Mouse (Mus musculus) neural tube, embryonic 11.5 days (tissue): ENCODE data around the gene Tspan7. TPM values are rescaled to one million over a fixed set of nuclear protein-coding genes. Genes with fewer than 3 reads are reported as not detected.

Experiments used
- ATAC-seq: fragments of 200-750 bp; cut with Nextera tagmentation; 2 replicates; pipeline ENCODE4 v1.8.0; 2017; ENCODE audit warnings: moderate number of reproducible peaks, mild to moderate bottlenecking, moderate TSS enrichment, moderate library complexity; ENCODE audit not compliant: insufficient read depth, low FRiP score, low TSS enrichment
- DNase-seq: peaks from one replicate; pipeline ENCODE4 v3.0.0-alpha.2; 2015; ENCODE audit warnings: low spot score
- H3K27ac ChIP-seq: fragments of 300-500 bp; sonication (generic); 2 replicates; pipeline ENCODE4 v1.5.1; 2014; ENCODE audit warnings: low read depth, mild to moderate bottlenecking, low read length
- H3K27me3 ChIP-seq: fragments of 300-500 bp; sonication (generic); 2 replicates; pipeline ENCODE4 v1.6.1; 2014; ENCODE audit warnings: mild to moderate bottlenecking, low read length, mixed read lengths; ENCODE audit not compliant: control insufficient read depth, insufficient read depth
- H3K36me3 ChIP-seq: fragments of 300-500 bp; sonication (generic); 2 replicates; pipeline ENCODE4 v1.6.1; 2014; ENCODE audit warnings: mild to moderate bottlenecking, low read length, moderate library complexity, mixed read lengths; ENCODE audit not compliant: control insufficient read depth, insufficient read depth
- H3K4me1 ChIP-seq: fragments of 300-500 bp; sonication (generic); 2 replicates; pipeline ENCODE4 v1.6.1; 2014; ENCODE audit warnings: low read length, mixed read lengths; ENCODE audit not compliant: control insufficient read depth, insufficient read depth
- H3K4me2 ChIP-seq: fragments of 300-500 bp; sonication (generic); 2 replicates; pipeline ENCODE4 v1.6.1; 2014; ENCODE audit warnings: low read depth, mild to moderate bottlenecking, moderate library complexity
- H3K4me3 ChIP-seq: fragments of 300-500 bp; sonication (generic); 2 replicates; pipeline ENCODE4 v1.5.1; 2014; ENCODE audit warnings: low read depth, low read length
- H3K9ac ChIP-seq: fragments of 300-500 bp; sonication (generic); 2 replicates; pipeline ENCODE4 v1.6.1; 2014; ENCODE audit warnings: mild to moderate bottlenecking, low read length
- H3K9me3 ChIP-seq: fragments of 300-500 bp; sonication (generic); 2 replicates; pipeline ENCODE4 v1.6.1; 2016; ENCODE audit warnings: low read length; ENCODE audit not compliant: control insufficient read depth
- WGBS: fragments of 180-500 bp; shearing (Covaris S2); extraction: QIAGEN DNeasy Blood & Tissue Kit; methylation state at CpG from one replicate; pipeline ENCODE4 v1.1.7; 2014; 5-methylcytosine and 5-hydroxymethylcytosine counted together
- polyA plus RNA-seq: library from polyadenylated mRNA; unstranded; fragments of >200 nt; fragmentation: Nextera tagmentation; extraction: Ambion mirVana; gene quantifications from 2 replicates; pipeline ENCODE4 v1.2.1, GENCODE M21; 2014

The Tspan7 gene
- polyA plus RNA-seq, 1 experiment from 2014 or later = 119 TPM

GRCm38 (mm10) chrX:10535450-10535849 is 50.5 kb downstream of the Tspan7 start:
- no peak for DNase-seq
- Histone ChIP-seq H3K36me3 (no peaks in the 10 kb centered on the region), H3K4me3 (no peak overlapping the region), H3K4me2 (no peak overlapping the region), H3K27me3 (no peaks in the 10 kb centered on the region), H3K9ac (no peak overlapping the region), H3K4me1 (no peaks in the 10 kb centered on the region), H3K27ac (no peak overlapping the region), H3K9me3 (no peaks in the 10 kb centered on the region)
- 23% methylated on average over 2 of the region's 2 CpGs for WGBS
- ATAC-seq = no peak

GRCm38 (mm10) chrX:10539009-10539408 is 54.1 kb downstream of the Tspan7 start:
- Histone ChIP-seq H3K9ac (no peak overlapping the region), H3K4me3 (no peak overlapping the region)
- WGBS = 86% methylated on average over 2 of the region's 2 CpGs

GRCm38 (mm10) chrX:10539482-10540166 is 54.7 kb downstream of the Tspan7 start:
- no peak for DNase-seq
- WGBS = 73% methylated on average over 6 of the region's 6 CpGs

More at GRCm38 (mm10) chrX:10539009-10539408, 54.1 kb downstream of the Tspan7 start:
- H3K36me3 ChIP-seq = no peaks in the 10 kb centered on the region
- ATAC-seq (no peak), DNase-seq (no peak)
- H3K9me3 ChIP-seq = no peaks in the 10 kb centered on the region
- no peak overlapping the region for H3K27ac ChIP-seq
- no peaks in the 10 kb centered on the region for H3K4me1 ChIP-seq
- H3K27me3 ChIP-seq = no peaks in the 10 kb centered on the region
- H3K4me2 ChIP-seq = no peak overlapping the region

GRCm38 (mm10) chrX:10546840-10547239 is 61.9 kb downstream of the Tspan7 start:
- Histone ChIP-seq H3K27me3 (no peaks in the 10 kb centered on the region), H3K36me3 (no peaks in the 10 kb centered on the region), H3K9ac (no peak overlapping the region), H3K4me1 (no peaks in the 10 kb centered on the region), H3K4me3 (no peak overlapping the region), H3K9me3 (no peaks in the 10 kb centered on the region), H3K27ac (no peak overlapping the region), H3K4me2 (no peak overlapping the region)
- 91% methylated on average over 3 of the region's 3 CpGs for WGBS
- ATAC-seq (no peak), DNase-seq (no peak)

More at GRCm38 (mm10) chrX:10539482-10540166, 54.7 kb downstream of the Tspan7 start:
- Histone ChIP-seq H3K9ac (no peak overlapping the region), H3K4me3 (no peak overlapping the region), H3K27me3 (no peaks in the 10 kb centered on the region), H3K9me3 (no peaks in the 10 kb centered on the region), H3K4me1 (no peaks in the 10 kb centered on the region), H3K36me3 (no peaks in the 10 kb centered on the region), H3K4me2 (no peak overlapping the region), H3K27ac (no peak overlapping the region)
- ATAC-seq = no peak

GRCm38 (mm10) chrX:10549708-10550107 is 64.8 kb downstream of the Tspan7 start:
- H3K9me3 ChIP-seq = no peaks in the 10 kb centered on the region

GRCm38 (mm10) chrX:10556899-10557298 is 71.9 kb downstream of the Tspan7 start:
- WGBS = 78% methylated on average over 3 of the region's 3 CpGs
- Histone ChIP-seq H3K4me3 (no peak overlapping the region), H3K27ac (no peak overlapping the region), H3K4me2 (no peak overlapping the region), H3K9ac (no peak overlapping the region), H3K36me3 (no peaks in the 10 kb centered on the region), H3K27me3 (no peaks in the 10 kb centered on the region), H3K4me1 (no peaks in the 10 kb centered on the region), H3K9me3 (no peaks in the 10 kb centered on the region)
- no peak for ATAC-seq
- no peak for DNase-seq

More at GRCm38 (mm10) chrX:10549708-10550107, 64.8 kb downstream of the Tspan7 start:
- Histone ChIP-seq H3K27ac (no peak overlapping the region), H3K9ac (no peak overlapping the region), H3K36me3 (no peaks in the 10 kb centered on the region), H3K4me3 (no peak overlapping the region), H3K4me1 (no peaks in the 10 kb centered on the region), H3K4me2 (no peak overlapping the region), H3K27me3 (no peaks in the 10 kb centered on the region)
- ATAC-seq (no peak), DNase-seq (no peak)
- 76% methylated on average over 3 of the region's 3 CpGs for WGBS

GRCm38 (mm10) chrX:10557596-10557995 is 72.6 kb downstream of the Tspan7 start:
- H3K9ac ChIP-seq = no peak overlapping the region
- no peaks in the 10 kb centered on the region for H3K4me1 ChIP-seq
- DNase-seq (no peak), ATAC-seq (no peak)
- WGBS = 72% methylated on average over 5 of the region's 5 CpGs
- H3K4me3 ChIP-seq = no peak overlapping the region
- H3K27me3 ChIP-seq = no peaks in the 10 kb centered on the region
- H3K36me3 ChIP-seq = no peaks in the 10 kb centered on the region
- H3K27ac ChIP-seq = no peak overlapping the region
- no peak overlapping the region for H3K4me2 ChIP-seq
- no peaks in the 10 kb centered on the region for H3K9me3 ChIP-seq

GRCm38 (mm10) chrX:10558625-10559024 is 73.7 kb downstream of the Tspan7 start:
- Histone ChIP-seq H3K4me1 (no peaks in the 10 kb centered on the region), H3K4me3 (no peak overlapping the region), H3K27ac (no peak overlapping the region), H3K27me3 (no peaks in the 10 kb centered on the region), H3K9me3 (no peaks in the 10 kb centered on the region), H3K9ac (no peak overlapping the region), H3K4me2 (no peak overlapping the region), H3K36me3 (no peaks in the 10 kb centered on the region)
- DNase-seq = no peak
- ATAC-seq = no peak
- WGBS = 65% methylated on average over 2 of the region's 2 CpGs

GRCm38 (mm10) chrX:10565811-10566210 is 80.9 kb downstream of the Tspan7 start:
- WGBS = 60% methylated on average over 3 of the region's 3 CpGs
- H3K4me3 ChIP-seq = no peak overlapping the region
- no peak overlapping the region for H3K9ac ChIP-seq
- no peak overlapping the region for H3K4me2 ChIP-seq
- no peaks in the 10 kb centered on the region for H3K9me3 ChIP-seq
- no peak for DNase-seq
- H3K27me3 ChIP-seq = no peaks in the 10 kb centered on the region
- no peak for ATAC-seq
- no peaks in the 10 kb centered on the region for H3K36me3 ChIP-seq
- H3K4me1 ChIP-seq = no peaks in the 10 kb centered on the region
- H3K27ac ChIP-seq = no peak overlapping the region
